Mouse (Mus musculus) testis, adult 2 months (tissue): Measurements from ENCODE around the gene Nrxn2.

Experiments
- CTCF ChIP-seq: fragments of 200-500 bp; IDR thresholded peaks from 2 replicates; pipeline ENCODE4 v1.5.1; 2012; ENCODE audit warnings: low read depth, mild to moderate bottlenecking, inconsistent platforms, low read length, moderate library complexity; ENCODE audit not compliant: control insufficient read depth, insufficient read depth, insufficient replicate concordance
- POLR2A ChIP-seq: fragments of 200-500 bp; IDR thresholded peaks from 2 replicates; pipeline ENCODE4 v1.6.1; 2012; ENCODE audit warnings: low read depth, mild to moderate bottlenecking, inconsistent platforms, low read length, moderate library complexity; ENCODE audit not compliant: control insufficient read depth

- TF ChIP-seq POLR2A (no peak), CTCF (no peak)
Measured at GRCm38 (mm10) chr19:6386234-6386633, 32.3 kb upstream of the Nrxn2 start.
